Mouse (Mus musculus): ENCODE measurements around the gene Pif1.

Gene Pif1

GRCm38 (mm10) chr9:65598765-65599249 lies 11.8 kb downstream of the Pif1 start:
- peak; percentile 74 for DNase-seq (ENCODE audit: low read depth)

- DNase-seq (ENCODE audit: low read depth), result no peak
Observed at GRCm38 (mm10) chr9:65600951-65601350, 14.0 kb downstream of the Pif1 start.

- DNase-seq (ENCODE audit: low read depth), result no peak
Observed at GRCm38 (mm10) chr9:65603401-65604102, 16.6 kb downstream of the Pif1 start.

GRCm38 (mm10) chr9:65605471-65606136 lies 18.6 kb downstream of the Pif1 start:
- DNase-seq (ENCODE audit: low read depth), result peak; percentile 73

GRCm38 (mm10) chr9:65606321-65607109 lies 19.6 kb downstream of the Pif1 start:
- no peak for DNase-seq (ENCODE audit: low read depth)

- DNase-seq (ENCODE audit: low read depth), result no peak
Observed at GRCm38 (mm10) chr9:65607120-65607519, 20.2 kb downstream of the Pif1 start.

- no peak for DNase-seq (ENCODE audit: low read depth)
Observed at GRCm38 (mm10) chr9:65611969-65612486, 25.1 kb downstream of the Pif1 start.

DNA sequence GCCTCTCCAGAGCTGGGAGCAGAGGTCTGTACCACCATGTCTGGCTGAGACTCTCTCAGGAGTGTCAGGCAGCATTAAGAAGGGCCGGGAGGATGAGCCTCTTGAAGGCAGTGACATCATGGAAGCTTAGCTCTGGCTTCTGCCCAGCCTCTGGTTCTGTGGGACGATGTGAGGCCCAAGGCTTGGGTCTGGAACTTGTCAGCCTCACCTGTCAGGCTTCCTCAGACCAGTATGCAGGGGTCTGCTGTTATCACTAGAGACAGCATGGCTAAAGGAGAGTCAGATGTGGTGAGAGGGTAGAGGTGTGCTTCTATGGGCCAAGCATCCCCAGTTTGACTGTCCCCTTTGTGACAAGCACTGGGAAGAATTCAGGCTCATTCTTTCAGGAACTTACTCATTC lies 26.1 kb downstream of the Pif1 start:
- no peak for DNase-seq (ENCODE audit: low read depth)

GRCm38 (mm10) chr9:65619311-65619710 lies 32.4 kb downstream of the Pif1 start:
- no peak for DNase-seq (ENCODE audit: low read depth)

DNA sequence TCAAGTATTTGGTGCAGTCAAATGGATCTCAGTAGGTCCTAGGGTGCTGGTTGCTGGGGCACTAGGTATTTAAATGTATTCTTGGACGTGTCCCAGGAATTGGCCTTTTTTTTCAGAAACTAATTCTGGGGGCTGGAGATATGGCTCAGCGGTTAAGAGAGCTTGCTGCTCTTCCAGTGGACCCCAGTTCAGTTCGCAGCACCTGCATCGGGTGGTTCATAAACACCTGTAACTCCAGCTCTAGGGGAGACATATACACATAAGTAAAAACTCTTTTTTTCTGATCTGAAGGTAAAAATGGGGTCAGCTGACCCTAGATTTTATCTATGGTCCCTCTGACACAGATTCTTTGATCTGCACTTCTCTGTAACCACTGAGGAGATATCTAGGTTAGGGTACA lies 34.2 kb downstream of the Pif1 start:
- DNase-seq (ENCODE audit: low read depth), result no peak

DNA sequence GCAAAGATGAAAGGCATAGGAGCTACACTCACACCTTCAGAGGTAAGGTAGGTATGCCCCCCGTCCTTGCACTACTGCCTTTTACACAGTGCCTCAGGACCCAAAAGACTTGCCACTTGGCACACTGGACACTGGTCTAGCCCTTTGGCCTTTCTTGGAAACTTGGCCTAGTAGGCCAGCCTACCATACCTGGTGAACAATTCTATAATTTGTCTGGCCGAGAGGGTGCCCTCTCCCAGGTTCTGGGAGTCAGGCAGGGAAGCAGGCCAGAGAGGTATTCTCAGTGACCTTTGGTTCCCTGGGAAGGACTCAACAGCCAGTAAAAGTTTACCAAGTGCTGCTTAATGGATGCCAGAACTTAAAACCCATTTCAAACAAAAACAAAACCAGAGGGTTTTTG lies 34.7 kb downstream of the Pif1 start:
- DNase-seq (ENCODE audit: low read depth), result no peak

DNA sequence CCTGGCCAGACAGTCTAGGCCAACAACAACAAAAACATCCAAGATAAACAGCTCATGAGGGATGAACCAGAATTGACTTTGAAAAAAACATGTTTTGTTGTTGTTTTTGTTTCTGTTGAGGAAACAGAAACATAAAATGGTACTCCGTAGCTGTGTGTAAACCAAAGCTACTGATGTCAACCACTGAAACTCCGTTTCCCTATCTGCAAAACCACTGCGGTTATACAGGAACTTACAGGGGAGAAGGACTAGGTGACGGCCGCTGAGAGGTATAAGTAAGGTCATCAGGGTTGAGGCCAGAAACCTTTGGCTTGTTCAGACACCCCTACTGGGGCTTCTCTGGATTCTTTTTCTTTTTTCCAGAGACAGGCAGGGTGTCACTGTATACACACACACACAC lies 35.9 kb downstream of the Pif1 start:
- no peak for DNase-seq (ENCODE audit: low read depth)

DNA sequence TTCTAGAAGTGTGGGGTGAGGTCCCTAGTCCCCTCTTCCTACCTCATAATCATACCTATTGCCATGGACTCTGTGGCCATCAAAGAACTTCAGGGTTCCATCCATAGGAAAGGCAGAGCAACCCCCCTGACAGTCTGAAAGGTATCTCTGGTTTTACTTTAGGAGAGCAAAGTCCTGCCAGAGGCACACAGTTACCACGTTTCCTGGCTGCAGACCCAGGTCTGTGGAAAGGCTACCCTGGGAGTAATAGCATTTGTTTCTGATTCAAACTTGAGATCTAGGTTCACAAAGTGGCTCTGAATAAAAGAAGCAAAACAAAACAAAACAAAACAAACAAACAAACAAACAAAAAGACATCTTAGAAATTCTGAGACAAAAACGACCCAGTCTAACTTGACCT lies 37.3 kb downstream of the Pif1 start:
- DNase-seq (ENCODE audit: low read depth), result no peak

DNA sequence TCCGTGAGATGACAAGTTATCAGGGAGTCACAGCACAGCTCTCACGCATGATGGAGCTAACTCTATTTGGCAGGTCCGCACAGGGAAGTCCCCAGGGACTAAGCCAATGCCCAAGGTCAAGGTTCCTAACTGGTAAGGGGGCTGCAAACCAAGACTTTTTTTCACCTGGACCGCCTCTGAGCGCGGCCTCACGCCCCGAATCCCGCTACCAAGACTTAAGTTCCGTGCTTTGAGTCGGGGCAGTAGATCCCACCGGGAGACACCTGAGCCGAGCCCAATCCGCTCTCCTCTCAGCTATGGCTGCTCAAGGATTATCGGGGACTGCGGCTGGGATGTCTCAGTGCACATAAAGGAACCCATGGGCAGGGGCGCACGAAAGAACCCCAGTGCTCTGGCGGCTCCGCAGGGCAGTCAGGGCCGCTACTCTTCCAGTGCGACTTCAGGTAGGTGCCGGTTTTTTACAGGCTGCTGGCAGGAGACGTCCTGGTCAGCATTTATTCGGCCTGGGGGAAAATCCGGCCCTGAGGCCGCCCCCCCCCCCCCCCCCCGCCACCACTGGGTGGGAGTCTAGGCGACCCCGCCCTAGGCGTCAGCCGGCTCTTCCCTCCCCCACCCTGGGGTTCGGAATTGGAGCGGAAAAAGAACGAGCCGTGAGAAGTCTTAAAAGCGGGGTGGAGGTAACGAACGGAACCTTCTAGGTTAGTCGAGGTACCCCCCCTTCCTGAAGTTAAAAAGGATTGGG lies 42.2 kb downstream of the Pif1 start, which contains the start of gene Rbpms2:
TSS of gene Rbpms2 (plus strand) at position 624 of the 742 bp plus-strand sequence.
- DNase-seq (ENCODE audit: low read depth), result no peak

DNA sequence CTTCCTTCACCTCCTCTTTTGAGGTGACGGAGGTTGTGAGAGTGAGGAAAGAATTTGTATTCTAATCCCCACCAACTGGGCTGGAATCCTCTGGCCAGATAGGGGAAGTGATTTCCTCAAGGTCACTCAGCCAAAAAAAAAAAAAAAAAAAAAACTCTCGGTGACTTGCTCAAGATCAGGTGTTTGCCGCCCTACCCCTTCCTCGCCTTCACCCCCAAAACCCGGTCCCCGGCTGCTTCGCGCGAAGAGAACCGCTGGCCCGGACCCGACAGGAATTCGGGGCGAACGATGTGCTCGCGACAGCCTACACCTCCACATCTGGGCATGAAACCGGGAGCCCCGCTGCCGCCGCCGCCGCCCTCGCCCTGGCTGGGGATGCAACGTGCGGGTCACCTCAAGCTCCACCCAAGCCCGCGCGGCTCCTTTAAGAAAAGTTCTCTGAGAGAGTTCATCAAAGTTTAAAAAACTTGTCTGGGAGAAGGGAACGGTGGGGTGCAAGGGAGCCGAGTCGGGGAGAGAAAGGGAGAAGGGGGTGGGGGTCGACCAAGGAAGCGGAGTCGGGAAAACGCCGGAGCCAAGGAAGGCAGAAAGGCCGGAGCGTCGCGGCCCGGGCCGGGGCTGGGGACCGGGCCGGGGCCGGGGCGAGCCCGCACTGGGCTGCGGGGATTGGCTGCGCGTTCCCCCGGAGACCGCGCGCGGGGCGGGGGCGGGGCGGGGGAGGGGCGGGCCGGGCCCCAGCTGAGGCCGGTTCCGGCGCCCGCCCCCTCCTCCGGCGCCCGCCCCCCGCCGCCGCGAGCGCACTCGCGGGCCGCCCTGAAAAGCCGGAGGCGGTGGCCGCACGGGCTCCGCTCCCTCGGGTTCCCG lies 43.0 kb downstream of the Pif1 start:
- no peak for DNase-seq (ENCODE audit: low read depth)

DNA sequence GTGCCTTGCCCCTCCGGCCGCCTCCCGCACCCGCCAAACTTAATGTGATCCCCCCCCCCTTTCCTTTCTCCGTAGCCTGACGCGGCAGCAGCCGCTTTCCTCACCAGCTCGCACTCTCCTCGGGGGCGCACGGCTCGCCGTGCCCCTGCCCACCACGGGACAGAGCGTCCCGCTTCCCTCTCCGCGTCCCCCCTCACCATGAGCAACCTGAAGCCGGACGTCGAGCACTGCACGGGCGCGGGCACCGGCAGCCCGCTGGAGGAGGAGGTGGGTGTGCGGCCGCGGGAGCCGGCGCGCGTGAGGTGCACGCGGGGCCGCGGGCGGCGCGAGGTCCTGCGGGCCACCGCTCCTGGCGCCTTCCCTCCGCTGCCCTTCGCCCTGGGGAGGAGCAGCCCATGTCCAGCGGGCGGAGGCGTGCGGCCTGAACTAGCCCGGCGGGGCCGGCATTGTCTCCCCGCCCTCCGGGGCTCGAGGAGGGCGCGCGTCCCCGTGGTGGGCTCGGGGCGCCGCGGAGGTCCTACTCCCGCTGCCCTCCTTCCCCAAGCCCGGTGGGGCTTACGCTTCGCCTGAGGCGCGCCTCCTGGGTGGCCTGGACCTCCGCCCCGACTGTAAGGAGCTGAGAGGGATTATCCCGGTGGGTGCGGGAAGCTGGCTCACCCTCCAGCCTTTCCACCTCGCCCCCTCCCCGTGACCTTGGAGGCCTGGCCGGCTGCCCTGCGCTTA lies 43.8 kb downstream of the Pif1 start:
- DNase-seq (ENCODE audit: low read depth), result no peak

GRCm38 (mm10) chr9:65631354-65632021 lies 44.5 kb downstream of the Pif1 start:
- no peak for DNase-seq (ENCODE audit: low read depth)

GRCm38 (mm10) chr9:65635766-65636165 lies 48.8 kb downstream of the Pif1 start:
- no peak for DNase-seq (ENCODE audit: low read depth)

DNA sequence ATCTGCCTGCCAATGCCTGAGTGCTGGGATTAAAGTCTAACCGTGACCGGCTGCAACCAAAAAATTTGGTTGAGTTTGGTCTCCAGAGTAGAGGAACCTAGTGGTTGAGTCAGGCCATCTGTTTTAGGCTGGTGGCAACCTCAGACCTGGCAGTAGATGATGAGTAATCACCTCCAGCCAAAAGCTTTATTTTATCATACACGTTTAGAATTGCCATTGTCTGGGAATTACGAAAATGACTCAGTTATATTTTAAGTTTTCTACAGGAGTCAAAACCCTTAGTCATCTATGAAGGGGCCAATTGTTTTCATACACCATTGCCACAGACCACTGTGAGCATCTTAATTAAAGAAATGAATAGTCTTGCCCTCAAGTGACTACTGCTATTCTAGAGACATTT lies 50.0 kb downstream of the Pif1 start:
- no peak for DNase-seq (ENCODE audit: low read depth)

DNA sequence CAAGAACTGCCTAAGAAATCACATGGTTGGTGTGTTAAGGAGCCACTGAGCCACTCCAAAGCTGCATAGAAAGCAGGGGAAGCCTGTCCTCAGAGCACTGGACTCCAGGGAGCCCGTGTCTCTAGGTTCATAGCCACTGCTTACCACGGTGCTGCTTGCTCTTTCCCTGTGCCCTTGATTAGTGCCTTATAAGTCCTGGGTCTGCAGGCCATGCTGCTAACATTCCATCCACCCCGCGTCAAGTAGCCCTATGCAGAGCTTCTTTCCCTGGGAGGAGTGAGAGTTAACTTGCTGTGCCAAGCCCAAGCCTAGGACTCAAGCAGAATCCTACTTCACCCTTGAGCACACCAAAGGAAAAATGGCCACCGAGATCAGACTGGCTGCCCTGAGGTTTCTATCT lies 52.1 kb downstream of the Pif1 start:
- no peak for DNase-seq (ENCODE audit: low read depth)

Measured in NIH3T3 (cell line).